Mouse (Mus musculus) myocyte (in vitro differentiated cells): ENCODE measurements around the gene Rnf220.

ENCODE experiments used
- CEBPB ChIP-seq: IDR thresholded peaks from 2 replicates; pipeline ENCODE4 v1.6.1; 2011; ENCODE audit warnings: mild to moderate bottlenecking, moderate library complexity; ENCODE audit not compliant: poor library complexity, insufficient read depth, severe bottlenecking
- E2F4 ChIP-seq: IDR thresholded peaks from one replicate; pipeline ENCODE4 v1.6.1; 2011; ENCODE audit warnings: mild to moderate bottlenecking, control low read depth, moderate library complexity; ENCODE audit not compliant: insufficient read depth
- MAX ChIP-seq: IDR thresholded peaks from one replicate; pipeline ENCODE4 v1.6.1; 2011; ENCODE audit warnings: low read depth, mild to moderate bottlenecking, control low read depth
- MYOD1 ChIP-seq, 3 experiments: IDR thresholded peaks; one replicate each; pipeline ENCODE4 v1.6.1; 2011; ENCODE audit warnings: control low read depth in 2 of 3, low read depth in 2 of 3, mild to moderate bottlenecking in 2 of 3, moderate library complexity in 1 of 3; ENCODE audit not compliant: insufficient read length in 2 of 3, control insufficient read depth in 1 of 3
- MYOG ChIP-seq, 3 experiments: IDR thresholded peaks; one replicate each; pipeline ENCODE4 v1.6.1; 2011; ENCODE audit warnings: control low read depth in 2 of 3, low read depth in 2 of 3, mild to moderate bottlenecking in 2 of 3; ENCODE audit not compliant: insufficient read length in 2 of 3, control insufficient read depth in 1 of 3, insufficient read depth in 1 of 3
- POLR2A ChIP-seq: IDR thresholded peaks from one replicate; pipeline ENCODE4 v1.6.1; 2011; ENCODE audit warnings: low read depth, mild to moderate bottlenecking, control low read depth, moderate library complexity; ENCODE audit not compliant: insufficient read length
- POLR2AphosphoS2 ChIP-seq: IDR thresholded peaks from one replicate; pipeline ENCODE4 v1.6.1; 2011; ENCODE audit warnings: low read depth, control low read depth; ENCODE audit not compliant: insufficient read length
- SRF ChIP-seq: IDR thresholded peaks from one replicate; pipeline ENCODE4 v1.6.1; 2011; ENCODE audit warnings: low read depth; ENCODE audit not compliant: control insufficient read depth, insufficient read length
- TCF12 ChIP-seq: IDR thresholded peaks from one replicate; pipeline ENCODE4 v1.6.1; 2011; ENCODE audit warnings: mild to moderate bottlenecking, control low read depth; ENCODE audit not compliant: poor library complexity, insufficient read depth, severe bottlenecking
- TCF3 ChIP-seq: IDR thresholded peaks from one replicate; pipeline ENCODE4 v1.6.1; 2011; ENCODE audit warnings: low read depth, control low read depth; ENCODE audit not compliant: insufficient read length
- USF1 ChIP-seq: IDR thresholded peaks from one replicate; pipeline ENCODE4 v1.6.1; 2011; ENCODE audit warnings: low read depth, mild to moderate bottlenecking, control low read depth, moderate library complexity

DNA sequence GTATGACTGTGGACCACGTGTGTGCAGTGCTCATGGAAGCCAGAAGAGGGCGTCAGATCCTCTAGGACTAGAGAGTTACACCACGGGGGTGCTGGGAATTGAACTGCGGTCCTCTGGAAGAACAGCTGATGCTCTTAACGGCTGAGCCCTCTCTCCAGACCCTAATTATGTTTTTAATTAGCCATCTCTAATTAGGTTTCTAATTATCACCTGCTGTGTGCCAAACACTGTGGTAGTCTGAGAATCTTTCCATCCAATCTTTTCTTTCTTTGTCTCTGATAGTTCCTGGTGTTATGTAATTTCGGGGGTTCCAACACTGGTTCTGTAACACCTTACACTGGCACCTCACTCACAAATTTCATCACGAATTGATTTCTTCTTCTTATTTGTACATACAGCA, 75.8 kb downstream of the Rnf220 start:
- TF ChIP-seq MYOD1 (IDR thresholded peaks at IDR 0.05; ENCODE audit: control insufficient read depth in 1 of 3, insufficient read length in 2 of 3, low read depth in 2 of 3) = no peak
- TF ChIP-seq POLR2AphosphoS2 = no peak
- TF ChIP-seq POLR2A = no peak
- no peak for TF ChIP-seq USF1
- TF ChIP-seq E2F4 = no peak
- no peak for TF ChIP-seq TCF3
- TF ChIP-seq TCF12 = no peak
- no peak for TF ChIP-seq MAX
- no peak for TF ChIP-seq CEBPB
- no peak for TF ChIP-seq MYOG (IDR thresholded peaks at IDR 0.05; ENCODE audit: control insufficient read depth in 1 of 3, insufficient read depth in 1 of 3, insufficient read length in 2 of 3, low read depth in 2 of 3)
- TF ChIP-seq SRF = no peak
